Mouse (Mus musculus) myocyte (in vitro differentiated cells): ENCODE results near the gene Slc24a5.

Source experiments
- MYOG ChIP-seq, 3 experiments: IDR thresholded peaks; one replicate each; pipeline ENCODE4 v1.6.1; 2011; ENCODE audit warnings: control low read depth in 2 of 3, low read depth in 2 of 3, mild to moderate bottlenecking in 2 of 3; ENCODE audit not compliant: insufficient read length in 2 of 3, control insufficient read depth in 1 of 3, insufficient read depth in 1 of 3
- REST ChIP-seq: IDR thresholded peaks from one replicate; pipeline ENCODE4 v1.6.1; 2011; ENCODE audit warnings: mild to moderate bottlenecking, control low read depth, moderate library complexity; ENCODE audit not compliant: insufficient read depth, insufficient read length
- TCF12 ChIP-seq: IDR thresholded peaks from one replicate; pipeline ENCODE4 v1.6.1; 2011; ENCODE audit warnings: mild to moderate bottlenecking, control low read depth; ENCODE audit not compliant: poor library complexity, insufficient read depth, severe bottlenecking

DNA sequence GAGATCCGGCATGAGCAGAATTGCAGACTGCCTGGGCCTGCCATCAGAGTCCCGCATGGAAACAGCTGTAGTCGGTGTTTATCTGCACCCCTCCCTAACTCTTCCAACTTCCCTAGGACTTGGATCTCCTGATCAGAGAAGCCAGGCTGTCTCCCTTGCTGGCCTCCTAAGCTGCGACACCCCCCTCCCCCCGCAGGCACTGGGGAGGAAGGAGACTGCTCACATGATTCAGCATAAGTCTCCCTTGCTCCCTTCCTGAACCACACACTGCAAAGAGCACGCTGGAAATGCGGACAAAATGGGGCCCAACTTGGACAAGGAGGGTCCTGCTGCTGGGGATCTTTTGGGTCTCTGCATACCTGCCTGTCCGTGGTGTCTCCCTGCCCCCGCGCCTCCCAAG, at the start of gene Slc24a5:
- TF ChIP-seq TCF12: no peak
- TF ChIP-seq MYOG (IDR thresholded peaks at IDR 0.05; ENCODE audit: control insufficient read depth in 1 of 3, insufficient read depth in 1 of 3, insufficient read length in 2 of 3, low read depth in 2 of 3): no peak
- no peak for TF ChIP-seq REST
